Mouse (Mus musculus): ENCODE data around the gene Gdf11.

DNA sequence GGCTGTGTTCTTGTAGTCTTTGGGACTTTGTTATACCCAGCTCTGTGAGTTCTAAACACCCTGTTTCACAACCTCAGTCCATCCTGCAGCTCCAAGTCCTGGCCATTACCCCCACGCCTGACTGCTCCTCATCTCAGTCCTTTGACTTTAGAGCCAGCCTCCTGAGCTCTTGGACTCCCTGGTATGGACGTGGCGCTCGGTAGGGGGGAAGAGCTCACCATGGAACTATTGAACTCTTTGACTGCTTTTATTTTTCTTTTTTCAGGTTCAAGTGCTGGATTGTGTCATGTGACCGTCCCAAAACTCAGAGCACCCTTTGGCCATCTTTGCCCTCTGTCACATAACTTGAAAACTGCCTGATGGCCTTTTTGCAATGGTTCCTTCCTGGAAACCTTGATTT is 9.5 kb downstream of the Gdf11 start:
- TF ChIP-seq CTCF (IDR thresholded peaks at IDR 0.05; ENCODE audit: borderline replicate concordance, insufficient read depth, low read depth, low read length) (no peak), POLR2A (IDR thresholded peaks at IDR 0.05; ENCODE audit: borderline replicate concordance, insufficient read depth, low read length) (no peak)

Data from cerebellum, adult 2 months (tissue).